Mouse (Mus musculus): Measurements from ENCODE around the gene Tmem43.

GRCm38 (mm10) chr6:91470712-91471111, 2.8 kb upstream of the Tmem43 start:
- TF ChIP-seq CTCF (IDR thresholded peaks at IDR 0.05; ENCODE audit: low read depth): no peak
- TF ChIP-seq EP300 (IDR thresholded peaks at IDR 0.05; ENCODE audit: low read depth): no peak

All from heart, postnatal 0 days (tissue).